Mouse (Mus musculus): ENCODE measurements around the gene C2cd5. TPM values are rescaled to one million over a fixed set of nuclear protein-coding genes. Genes with fewer than 3 reads are reported as not detected.

Gene C2cd5
- total RNA-seq, 2 experiments from 2014 or later = 24.6 to 81.5 TPM

DNA sequence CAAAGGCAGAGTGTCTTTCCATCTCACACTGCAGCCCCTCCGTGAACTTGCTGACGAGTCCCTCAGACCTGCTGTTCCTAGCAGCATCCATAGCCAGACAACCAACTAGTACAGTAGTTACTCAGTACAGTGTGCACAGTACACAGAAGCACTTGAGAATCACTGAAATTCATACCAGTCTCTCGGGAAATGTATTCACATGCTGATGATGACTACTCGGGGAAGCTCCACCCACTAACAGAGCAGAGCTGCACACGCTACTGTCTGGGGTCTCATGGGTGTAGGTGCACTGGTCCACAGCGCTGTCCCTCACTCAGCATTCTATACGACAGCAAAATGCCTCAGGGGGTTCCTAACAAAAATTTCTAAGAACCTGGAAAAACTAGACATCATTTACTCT is 19.2 kb downstream of the C2cd5 start:
- ATAC-seq (replicated peaks; ENCODE audit: low FRiP score, low TSS enrichment, poor library complexity, severe bottlenecking) = no peak

DNA sequence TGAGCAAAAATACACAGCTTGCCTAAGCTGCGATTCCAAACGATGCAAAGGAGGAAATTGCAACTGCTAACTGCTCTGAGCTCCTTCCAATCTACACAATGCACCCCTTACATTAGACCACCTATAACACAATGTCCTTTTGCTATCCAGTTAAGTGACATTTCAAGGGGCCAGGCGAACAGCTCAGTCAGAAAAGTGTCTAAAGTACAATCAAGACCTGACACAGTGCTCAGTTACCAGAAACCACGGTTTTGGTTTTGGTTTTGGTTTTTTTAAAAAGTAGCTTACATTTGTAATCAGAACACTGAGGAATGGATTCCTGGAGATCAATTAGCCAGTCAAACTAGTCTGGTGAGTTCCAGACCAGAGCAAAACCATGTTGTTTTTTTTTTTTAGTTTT is 20.8 kb downstream of the C2cd5 start:
- no peak for ATAC-seq (replicated peaks; ENCODE audit: low FRiP score, low TSS enrichment, poor library complexity, severe bottlenecking)

DNA sequence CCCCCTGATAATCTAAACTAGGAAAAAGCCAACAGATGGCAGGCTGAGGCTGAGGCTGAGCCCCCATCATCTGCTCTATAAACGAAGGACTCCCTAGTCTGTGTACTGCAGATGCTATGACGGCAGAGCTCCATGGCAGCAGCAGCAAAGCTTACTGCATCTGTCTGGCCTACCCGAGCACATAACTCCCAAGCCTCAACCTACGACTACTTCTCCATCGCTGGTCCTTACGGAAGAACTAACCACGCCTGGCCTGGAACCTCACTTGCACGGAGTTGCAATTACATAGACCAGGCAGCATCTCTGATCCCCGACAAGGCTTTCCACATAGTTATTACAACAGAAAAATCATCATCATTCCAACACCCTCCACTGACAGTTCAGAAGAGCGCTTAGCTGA is 23.5 kb downstream of the C2cd5 start:
- no peak for ATAC-seq (replicated peaks; ENCODE audit: low FRiP score, low TSS enrichment, poor library complexity, severe bottlenecking)

DNA sequence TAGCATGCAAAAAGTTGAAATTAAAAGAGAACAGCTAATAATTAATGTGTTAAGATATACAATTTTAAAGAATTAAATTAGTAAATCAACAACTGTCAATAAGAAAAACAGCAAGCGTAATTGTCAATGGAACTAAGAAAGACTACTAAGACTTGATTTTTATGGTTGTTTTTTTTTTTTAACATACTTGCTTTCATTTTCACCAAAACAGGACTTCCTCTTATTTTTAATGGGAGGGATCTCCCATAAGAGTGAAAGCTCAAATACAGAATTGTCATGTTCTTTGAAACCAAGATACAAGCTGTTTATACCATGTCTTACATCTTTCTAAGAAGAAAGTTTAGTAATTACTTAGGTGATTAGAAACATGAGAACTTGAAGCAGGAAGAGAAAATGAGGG is 26.0 kb downstream of the C2cd5 start:
- no peak for ATAC-seq (replicated peaks; ENCODE audit: low FRiP score, low TSS enrichment, poor library complexity, severe bottlenecking)

DNA sequence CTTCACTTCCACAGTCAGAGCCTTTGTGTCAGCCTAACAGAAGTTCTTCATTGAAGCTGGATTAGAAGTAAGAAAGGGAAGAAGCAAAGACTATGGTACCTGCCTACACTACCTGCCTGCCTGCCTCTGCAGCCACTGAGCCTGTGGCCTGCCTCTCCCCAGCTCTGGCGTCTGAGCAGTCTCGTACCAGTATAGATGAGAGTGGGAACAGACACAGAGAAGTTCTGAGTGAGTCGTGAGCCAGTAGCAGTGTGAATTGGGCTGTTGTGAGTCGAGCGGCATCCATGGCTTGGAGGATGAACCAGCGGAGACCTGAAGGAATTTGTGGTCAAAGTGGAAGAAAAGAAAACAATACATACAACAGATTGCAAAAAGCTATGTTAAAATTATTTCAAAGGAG is 26.5 kb downstream of the C2cd5 start:
- no peak for ATAC-seq (replicated peaks; ENCODE audit: low FRiP score, low TSS enrichment, poor library complexity, severe bottlenecking)

DNA sequence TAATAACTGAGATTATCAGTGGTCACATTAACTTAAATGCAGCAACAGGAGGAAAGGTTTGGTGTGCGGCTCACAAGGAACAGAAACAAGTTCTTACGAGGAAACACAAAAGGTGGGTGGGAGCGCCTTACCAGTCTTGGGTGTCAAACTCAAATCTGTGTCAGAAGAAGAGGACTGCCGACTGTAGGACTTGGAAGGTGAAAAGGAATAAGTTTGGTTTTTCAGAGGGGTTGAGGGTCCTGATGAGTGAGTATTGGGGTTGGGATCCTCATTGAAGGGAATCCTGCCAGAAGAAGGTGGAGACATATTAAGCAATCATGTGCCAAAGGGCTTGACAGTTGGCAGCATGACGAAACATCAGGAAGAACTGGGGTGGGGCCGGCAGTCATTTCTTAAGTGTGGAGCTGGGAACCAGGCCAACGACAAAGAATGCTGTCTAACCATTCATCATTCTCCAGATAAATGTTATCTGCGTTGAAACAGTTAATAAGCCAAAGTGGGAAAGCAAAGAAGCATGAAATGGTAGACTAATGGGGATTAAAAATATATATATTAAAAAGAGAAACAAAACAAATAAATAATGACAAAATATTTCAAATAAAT is 27.4 kb downstream of the C2cd5 start:
- ATAC-seq (replicated peaks; ENCODE audit: low FRiP score, low TSS enrichment, poor library complexity, severe bottlenecking) = peak; percentile 61

GRCm38 (mm10) chr6:143070736-143071135 is 29.2 kb downstream of the C2cd5 start:
- no peak for ATAC-seq (replicated peaks; ENCODE audit: low FRiP score, low TSS enrichment, poor library complexity, severe bottlenecking)

DNA sequence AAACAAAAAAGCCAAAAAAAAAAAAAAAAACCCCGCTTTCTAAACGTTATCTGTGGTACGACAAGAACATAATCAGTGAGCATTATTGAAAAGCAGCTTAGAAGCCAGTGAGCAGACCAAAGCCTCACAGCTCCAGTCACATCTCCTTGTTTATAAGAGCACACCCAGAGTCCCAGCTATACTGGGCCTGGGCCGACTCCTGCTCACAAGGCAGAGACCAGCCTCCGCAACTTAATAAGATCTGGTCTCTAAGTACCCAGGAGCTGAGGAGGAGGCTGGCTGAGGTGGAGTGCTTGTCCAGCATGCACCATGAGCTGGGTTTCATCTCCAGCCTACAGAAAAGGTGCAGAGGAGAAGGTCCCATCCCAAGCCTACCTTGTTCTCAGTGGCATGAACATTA is 29.9 kb downstream of the C2cd5 start:
- ATAC-seq (replicated peaks; ENCODE audit: low FRiP score, low TSS enrichment, poor library complexity, severe bottlenecking) = no peak

GRCm38 (mm10) chr6:143069606-143070005 is 30.3 kb downstream of the C2cd5 start:
- no peak for ATAC-seq (replicated peaks; ENCODE audit: low FRiP score, low TSS enrichment, poor library complexity, severe bottlenecking)

DNA sequence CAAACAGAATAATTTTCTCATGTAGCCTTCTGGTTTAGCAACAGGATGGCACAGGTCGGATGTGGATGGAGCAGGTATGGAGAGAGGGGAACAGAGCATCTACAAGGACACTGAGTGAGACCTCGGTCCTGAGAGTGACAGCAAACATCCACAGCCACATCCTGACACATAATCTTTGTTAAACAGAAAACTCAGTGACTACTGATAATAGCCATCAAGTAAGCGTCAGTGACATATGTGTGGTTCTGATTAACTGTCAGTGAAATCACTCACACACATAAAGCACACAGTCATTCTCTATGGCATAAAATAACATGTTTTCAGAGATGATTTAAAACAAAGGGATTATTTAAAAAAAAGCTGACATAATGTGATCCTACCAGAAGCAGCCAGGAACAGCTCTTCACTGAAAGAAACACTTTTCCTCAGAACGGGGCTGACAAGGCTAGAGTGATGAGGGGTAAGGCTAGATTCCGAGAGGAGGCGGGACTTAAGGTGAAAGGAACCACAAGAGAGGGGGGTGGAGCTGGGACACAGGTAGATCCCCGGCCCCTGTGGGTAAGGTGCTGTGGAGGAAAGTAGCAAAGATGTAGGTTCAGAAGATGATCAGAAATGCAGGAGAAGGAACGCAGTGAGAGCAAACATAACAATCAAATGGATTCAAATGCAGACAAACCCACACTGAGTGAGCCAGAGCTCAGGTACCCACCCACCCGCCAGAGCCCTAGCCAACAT is 31.6 kb downstream of the C2cd5 start:
- peak; percentile 90 for ATAC-seq (replicated peaks; ENCODE audit: low FRiP score, low TSS enrichment, poor library complexity, severe bottlenecking)

- no peak for ATAC-seq (replicated peaks; ENCODE audit: low FRiP score, low TSS enrichment, poor library complexity, severe bottlenecking)
Measured at GRCm38 (mm10) chr6:143067654-143068053, 32.3 kb downstream of the C2cd5 start.

DNA sequence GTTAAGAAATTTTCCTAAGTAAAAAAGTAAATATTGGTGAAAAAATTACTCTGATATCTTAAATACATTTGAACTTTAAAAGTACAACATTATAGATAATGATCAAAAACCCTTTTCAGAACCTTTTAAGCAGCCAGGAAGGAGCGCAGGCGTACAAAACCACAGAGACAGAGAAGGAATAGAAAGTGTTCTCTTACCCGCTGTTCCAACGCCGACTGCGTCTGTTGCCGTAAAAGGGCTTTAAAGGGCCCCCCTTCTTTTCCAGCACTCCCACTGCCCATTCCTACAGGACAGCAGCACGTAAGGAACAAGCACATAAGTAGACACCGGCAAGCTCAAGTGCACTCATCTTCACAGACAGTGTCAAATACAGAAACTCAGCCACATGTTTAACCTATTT is 33.1 kb downstream of the C2cd5 start:
- ATAC-seq (replicated peaks; ENCODE audit: low FRiP score, low TSS enrichment, poor library complexity, severe bottlenecking) = no peak

GRCm38 (mm10) chr6:143064047-143064446 is 35.9 kb downstream of the C2cd5 start:
- peak; percentile 76 for ATAC-seq (replicated peaks; ENCODE audit: low FRiP score, low TSS enrichment, poor library complexity, severe bottlenecking)

- ATAC-seq (replicated peaks; ENCODE audit: low FRiP score, low TSS enrichment, poor library complexity, severe bottlenecking) = no peak
Measured at GRCm38 (mm10) chr6:143057601-143058000, 42.3 kb downstream of the C2cd5 start.

- ATAC-seq (replicated peaks; ENCODE audit: low FRiP score, low TSS enrichment, poor library complexity, severe bottlenecking) = no peak
Measured at GRCm38 (mm10) chr6:143051566-143051965, 48.4 kb downstream of the C2cd5 start.

DNA sequence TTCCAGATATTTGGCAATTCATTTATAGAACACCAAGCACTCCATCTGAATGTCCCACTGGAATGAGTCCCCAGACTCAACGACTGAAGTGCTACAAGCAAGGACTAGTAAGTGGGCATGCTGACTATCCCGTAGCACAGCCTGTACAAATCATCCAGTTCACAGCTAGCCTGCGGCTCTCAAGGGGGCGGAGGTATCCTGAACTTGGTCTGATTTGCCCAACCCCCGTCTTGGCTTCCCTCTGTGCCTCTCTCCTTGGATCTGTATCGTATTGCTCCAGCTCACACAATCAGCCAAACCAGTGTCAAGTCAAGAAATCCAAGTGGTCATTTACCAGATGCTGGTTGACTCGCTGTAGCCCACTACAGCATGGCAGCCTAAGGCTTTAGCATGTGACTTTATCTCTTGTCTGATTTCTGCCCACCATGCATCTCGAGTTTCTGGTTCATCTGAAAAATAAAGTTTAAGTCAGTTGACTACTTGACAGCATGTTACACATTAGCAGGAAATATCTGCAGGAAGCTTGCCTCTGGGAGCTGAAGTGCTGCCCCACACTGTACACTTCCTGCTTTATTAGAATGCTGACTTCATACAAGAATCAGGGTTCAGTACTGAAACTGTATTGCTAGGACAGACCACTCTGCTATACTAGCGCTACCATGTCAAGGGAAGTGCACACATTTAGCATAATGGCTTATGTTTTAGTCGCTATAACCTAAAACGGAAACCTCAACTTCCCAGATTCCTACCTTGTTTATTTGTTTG is 50.0 kb downstream of the C2cd5 start:
- ATAC-seq (replicated peaks; ENCODE audit: low FRiP score, low TSS enrichment, poor library complexity, severe bottlenecking) = no peak

GRCm38 (mm10) chr6:143049117-143049516 is 50.8 kb downstream of the C2cd5 start:
- no peak for ATAC-seq (replicated peaks; ENCODE audit: low FRiP score, low TSS enrichment, poor library complexity, severe bottlenecking)

DNA sequence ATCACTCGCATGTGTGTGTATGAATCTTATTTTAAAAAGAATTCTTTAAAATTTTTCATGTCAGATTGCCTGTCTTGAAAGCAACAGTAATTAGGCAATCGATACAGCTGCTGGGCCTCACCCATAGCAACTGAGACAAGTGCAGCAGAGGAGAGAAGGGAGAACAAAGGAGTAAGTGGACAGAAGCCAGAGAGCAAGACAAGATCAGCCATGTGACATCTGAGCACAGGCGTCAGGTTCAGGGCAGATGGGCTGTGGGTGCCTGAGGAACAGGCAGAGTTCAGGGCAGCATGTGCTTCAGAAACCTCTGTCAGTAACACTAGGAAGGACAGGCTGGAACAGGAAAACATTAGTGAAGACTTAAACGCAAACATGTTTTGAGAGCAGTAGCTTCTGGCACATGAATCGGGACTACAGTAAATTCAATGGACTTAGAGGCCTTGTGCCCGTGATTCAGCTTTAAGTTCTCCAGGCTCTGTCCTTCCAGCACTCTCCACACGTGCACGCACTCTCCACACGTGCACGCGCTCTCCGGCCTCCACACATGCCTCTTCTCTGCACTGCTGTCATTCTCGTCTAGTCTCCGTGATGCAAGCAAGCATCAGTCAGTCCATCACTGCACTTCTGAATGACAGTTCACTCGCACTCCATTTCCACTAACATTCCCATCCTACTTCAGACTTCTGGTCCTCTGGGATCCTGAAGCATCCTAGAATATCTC is 52.2 kb downstream of the C2cd5 start:
- no peak for ATAC-seq (replicated peaks; ENCODE audit: low FRiP score, low TSS enrichment, poor library complexity, severe bottlenecking)

DNA sequence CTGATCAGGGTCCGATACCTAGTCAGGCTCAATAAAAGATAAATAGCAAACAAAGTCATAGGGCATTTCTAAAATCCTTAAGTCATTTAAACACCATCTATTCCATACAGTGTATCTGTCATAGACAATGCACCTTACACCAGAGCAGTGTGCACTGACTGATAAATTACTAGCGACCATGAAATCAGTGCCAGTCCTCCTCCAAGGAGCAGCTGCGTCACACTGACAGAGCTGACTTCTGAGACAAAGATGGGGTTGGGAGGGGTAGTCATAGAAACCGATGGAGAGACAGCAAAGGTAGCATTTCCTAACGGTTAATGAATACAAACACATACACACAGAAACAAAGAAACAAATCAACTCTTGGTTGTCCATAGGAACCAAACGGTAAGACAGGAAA is 58.4 kb downstream of the C2cd5 start:
- peak; percentile 67; the same call in 1 of the 2 replicates for ATAC-seq (replicated peaks; ENCODE audit: low FRiP score, low TSS enrichment, poor library complexity, severe bottlenecking)

- peak; percentile 67 for ATAC-seq (replicated peaks; ENCODE audit: low FRiP score, low TSS enrichment, poor library complexity, severe bottlenecking)
Measured at GRCm38 (mm10) chr6:143035261-143035660, 64.7 kb downstream of the C2cd5 start.
